Mouse (Mus musculus) heart, postnatal 36 days (tissue): Measurements from ENCODE around the gene Grk1. TPM values are rescaled to one million over a fixed set of nuclear protein-coding genes. Genes with fewer than 3 reads are reported as not detected.

Source experiments
- DNase-seq, 2 experiments: peaks; one replicate each; pipeline ENCODE4 v3.0.0; 2021 to 2022
- intact Hi-C: fragments of 180-260 bp; cut with DNase I; formaldehyde crosslinking; loops from one replicate; pipeline ENCODE4 v1.15.1; 2025
- total RNA-seq, 2 experiments: library from RNA; stranded (reverse); gene quantifications; 2 replicates each; pipeline ENCODE4 v1.2.3; 2021

Grk1 gene
- total RNA-seq, 2 experiments from 2014 or later = not detected

- no peak for DNase-seq
- intact Hi-C loops = no loop called here
Measured at GRCm38 (mm10) chr8:13466989-13467388, 62.1 kb downstream of the Grk1 start.

- intact Hi-C loops = no loop called here
- DNase-seq = no peak
Measured at GRCm38 (mm10) chr8:13468737-13469136, 63.9 kb downstream of the Grk1 start.

GRCm38 (mm10) chr8:13471484-13471883 lies 66.6 kb downstream of the Grk1 start:
- intact Hi-C loops = no loop called here
- no peak for DNase-seq

Other genes with a start within 250 kb of the Grk1 start
- gene Lamp1, start 245.9 kb upstream of the Grk1 start, total RNA-seq = 100 to 1,000 TPM; 403 to 406 TPM
- gene Grtp1, start 204.5 kb upstream of the Grk1 start, total RNA-seq = 1 to 10 TPM; 4.8 to 4.9 TPM
- 100 to 1,000 TPM; 573 to 582 TPM for gene Adprhl1, start 150.9 kb upstream of the Grk1 start, total RNA-seq
- 10 to 100 TPM; 49.1 to 58.1 TPM for gene Dcun1d2, start 117.0 kb upstream of the Grk1 start, total RNA-seq
- 10 to 100 TPM; 29.4 to 29.7 TPM for gene Tmco3, start 116.9 kb upstream of the Grk1 start, total RNA-seq
- gene Tfdp1, start 66.3 kb upstream of the Grk1 start, total RNA-seq = 10 to 100 TPM; 32.3 to 35.0 TPM
- gene Atp4b, start 8.3 kb upstream of the Grk1 start, total RNA-seq = not detected
- 1 to 10 TPM; 6.3 to 6.7 TPM for gene Tmem255b, start 30.1 kb downstream of the Grk1 start, total RNA-seq
- gene Gas6, start 89.4 kb downstream of the Grk1 start, total RNA-seq = 100 to 1,000 TPM; 117 to 135 TPM
- not detected for gene 1700029H14Rik, start 157.4 kb downstream of the Grk1 start, total RNA-seq